Mouse (Mus musculus) forebrain, embryonic 11.5 days (tissue): ENCODE measurements around the gene Erbb2. TPM values are rescaled to one million over a fixed set of nuclear protein-coding genes. Genes with fewer than 3 reads are reported as not detected.

Experiments
- ATAC-seq: fragments of 200-750 bp; cut with Nextera tagmentation; replicated peaks from 2 replicates; pipeline ENCODE4 v1.8.0; 2017; ENCODE audit warnings: moderate TSS enrichment; ENCODE audit not compliant: low FRiP score
- DNase-seq: peaks from one replicate; pipeline ENCODE4 v3.0.0-alpha.2; 2017; ENCODE audit warnings: low spot score
- H3K27ac ChIP-seq: fragments of 300-500 bp; sonication (generic); 2 replicates; pipeline ENCODE4 v1.5.1; 2014; ENCODE audit warnings: low read depth, low read length
- H3K27me3 ChIP-seq: fragments of 300-500 bp; sonication (generic); 2 replicates; pipeline ENCODE4 v1.6.1; 2014; ENCODE audit warnings: mild to moderate bottlenecking, low read length, mixed read lengths; ENCODE audit not compliant: control insufficient read depth, insufficient read depth
- H3K36me3 ChIP-seq: fragments of 300-500 bp; sonication (generic); 2 replicates; pipeline ENCODE4 v1.6.1; 2014; ENCODE audit warnings: mild to moderate bottlenecking, low read length, moderate library complexity, mixed read lengths; ENCODE audit not compliant: control insufficient read depth, insufficient read depth
- H3K4me1 ChIP-seq: fragments of 300-500 bp; sonication (generic); replicated peaks from 2 replicates; pipeline ENCODE4 v1.6.1; 2014; ENCODE audit warnings: low read length, mixed read lengths; ENCODE audit not compliant: control insufficient read depth, insufficient read depth
- H3K4me2 ChIP-seq: fragments of 300-500 bp; sonication (generic); 2 replicates; pipeline ENCODE4 v1.6.1; 2014; ENCODE audit warnings: low read depth, mild to moderate bottlenecking, low read length, moderate library complexity, mixed read lengths; ENCODE audit not compliant: severe bottlenecking
- H3K4me3 ChIP-seq: fragments of 300-500 bp; sonication (generic); 2 replicates; pipeline ENCODE4 v1.5.1; 2014; ENCODE audit warnings: low read depth, low read length
- H3K9ac ChIP-seq: fragments of 300-500 bp; sonication (generic); 2 replicates; pipeline ENCODE4 v1.6.1; 2014; ENCODE audit warnings: low read length
- H3K9me3 ChIP-seq: fragments of 300-500 bp; sonication (generic); 2 replicates; pipeline ENCODE4 v1.6.1; 2016; ENCODE audit warnings: low read length, mixed read lengths; ENCODE audit not compliant: control insufficient read depth
- WGBS: fragments of 180-500 bp; shearing (Covaris S2); extraction: QIAGEN DNeasy Blood & Tissue Kit; methylation state at CpG from one replicate; pipeline ENCODE4 v1.1.7; 2014; 5-methylcytosine and 5-hydroxymethylcytosine counted together
- polyA plus RNA-seq: library from polyadenylated mRNA; unstranded; fragments of >200 nt; fragmentation: Nextera tagmentation; extraction: Ambion mirVana; gene quantifications from 2 replicates; pipeline ENCODE4 v1.2.1, GENCODE M21; 2014

Erbb2 gene
- polyA plus RNA-seq, 1 experiment from 2014 or later, result 19.7 TPM

- WGBS, result under 1% methylated on average over 40 of the region's 40 CpGs
- Histone ChIP-seq H3K27ac (peak within 1 kb of the TSS; percentile 98), H3K4me3 (peak within 1 kb of the TSS; percentile 69), H3K4me1 (0 out of 2 replicates have a peak, but pooled peaks cover 3% of the 10 kb centered on the region), H3K9me3 (no peaks in the 10 kb centered on the region), H3K4me2 (peak within 1 kb of the TSS; percentile 69), H3K9ac (peak within 1 kb of the TSS; percentile 87), H3K36me3 (no peaks in the 10 kb centered on the region), H3K27me3 (no peaks in the 10 kb centered on the region)
- peak; percentile 91 for ATAC-seq
- peak; percentile 92 for DNase-seq
These were observed 12.0 kb upstream of the Erbb2 start, which contains the start of gene Pgap3 for GRCm38 (mm10) chr11:98400161-98400726. Gene Pgap3 (minus strand): TSS chr11:98400490.

GRCm38 (mm10) chr11:98400816-98401215 is 11.5 kb upstream of the Erbb2 start:
- ATAC-seq (0 out of 2 replicates have a peak, but pooled peaks have one; percentile 13), DNase-seq (no peak)
- Histone ChIP-seq H3K27ac (peak overlapping the region; percentile 98; the same call in 1 of the 2 replicates), H3K4me3 (peak overlapping the region; percentile 69), H3K4me1 (0 out of 2 replicates have a peak, but pooled peaks cover 3% of the 10 kb centered on the region), H3K9me3 (no peaks in the 10 kb centered on the region), H3K9ac (peak overlapping the region; percentile 87), H3K4me2 (peak overlapping the region; percentile 69), H3K27me3 (no peaks in the 10 kb centered on the region), H3K36me3 (no peaks in the 10 kb centered on the region)
- WGBS, result 59% methylated on average over 3 of the region's 3 CpGs

- peaks cover 12% of the 10 kb centered on the region; the same call in 1 of the 2 replicates for H3K27me3 ChIP-seq
- DNase-seq, result no peak
- H3K27ac ChIP-seq, result no peak overlapping the region
- no peaks in the 10 kb centered on the region for H3K36me3 ChIP-seq
- no peak overlapping the region for H3K4me2 ChIP-seq
- H3K4me3 ChIP-seq, result no peak overlapping the region
- H3K9ac ChIP-seq, result no peak overlapping the region
- H3K9me3 ChIP-seq, result no peaks in the 10 kb centered on the region
- H3K4me1 ChIP-seq, result peaks cover 7% of the 10 kb centered on the region; the same call in 1 of the 2 replicates
- 77% methylated on average over 6 of the region's 6 CpGs for WGBS
- ATAC-seq, result no peak
These were observed 5.6 kb upstream of the Erbb2 start for GRCm38 (mm10) chr11:98406621-98407020.

GRCm38 (mm10) chr11:98408872-98409271 is 3.4 kb upstream of the Erbb2 start:
- ATAC-seq, result 0 out of 2 replicates have a peak, but pooled peaks have one; percentile 23
- Histone ChIP-seq H3K27me3 (peaks cover 13% of the 10 kb centered on the region; the same call in 1 of the 2 replicates), H3K4me2 (peak overlapping the region; percentile 31; the same call in 1 of the 2 replicates), H3K4me3 (no peak overlapping the region), H3K27ac (no peak overlapping the region), H3K4me1 (peaks cover 9% of the 10 kb centered on the region; the same call in 1 of the 2 replicates), H3K36me3 (no peaks in the 10 kb centered on the region), H3K9me3 (no peaks in the 10 kb centered on the region), H3K9ac (peak overlapping the region; percentile 33)
- DNase-seq, result no peak
- WGBS, result 66% methylated on average over 8 of the region's 8 CpGs

GRCm38 (mm10) chr11:98409341-98409822 is 2.9 kb upstream of the Erbb2 start:
- no peaks in the 10 kb centered on the region for H3K36me3 ChIP-seq
- peaks cover 9% of the 10 kb centered on the region; the same call in 1 of the 2 replicates for H3K4me1 ChIP-seq
- H3K27ac ChIP-seq, result no peak overlapping the region
- H3K4me3 ChIP-seq, result no peak overlapping the region
- H3K4me2 ChIP-seq, result peak overlapping the region; percentile 31; the same call in 1 of the 2 replicates
- peak; percentile 55; the same call in 1 of the 2 replicates for ATAC-seq
- no peaks in the 10 kb centered on the region for H3K9me3 ChIP-seq
- DNase-seq, result peak; percentile 70
- peaks cover 13% of the 10 kb centered on the region; the same call in 1 of the 2 replicates for H3K27me3 ChIP-seq
- H3K9ac ChIP-seq, result peak overlapping the region; percentile 33
- WGBS, result 6% methylated on average over 10 of the region's 10 CpGs

GRCm38 (mm10) chr11:98412797-98413301 is 579 bp downstream of the Erbb2 start:
- peaks cover 13% of the 10 kb centered on the region; the same call in 1 of the 2 replicates for H3K27me3 ChIP-seq
- H3K4me3 ChIP-seq, result peak overlapping the region; percentile 77
- no peaks in the 10 kb centered on the region for H3K9me3 ChIP-seq
- H3K27ac ChIP-seq, result peak overlapping the region; percentile 57; the same call in 1 of the 2 replicates
- peaks cover 9% of the 10 kb centered on the region; the same call in 1 of the 2 replicates for H3K4me1 ChIP-seq
- DNase-seq (peak; percentile 81), ATAC-seq (peak; percentile 47)
- peak overlapping the region; percentile 98 for H3K4me2 ChIP-seq
- H3K36me3 ChIP-seq, result no peaks in the 10 kb centered on the region
- WGBS, result under 1% methylated on average over 40 of the region's 40 CpGs
- peak overlapping the region; percentile 82 for H3K9ac ChIP-seq

- 30% methylated on average over 7 of the region's 7 CpGs for WGBS
- Histone ChIP-seq H3K4me2 (peak overlapping the region; percentile 98; the same call in 1 of the 2 replicates), H3K9me3 (no peaks in the 10 kb centered on the region), H3K27ac (no peak overlapping the region), H3K4me3 (peak overlapping the region; percentile 77; the same call in 1 of the 2 replicates), H3K9ac (no peak overlapping the region), H3K4me1 (peaks cover 9% of the 10 kb centered on the region; the same call in 1 of the 2 replicates), H3K36me3 (no peaks in the 10 kb centered on the region), H3K27me3 (peaks cover 13% of the 10 kb centered on the region; the same call in 1 of the 2 replicates)
- no peak for DNase-seq
- ATAC-seq, result no peak
These were observed 1.5 kb downstream of the Erbb2 start for GRCm38 (mm10) chr11:98413731-98414130.

- Histone ChIP-seq H3K27ac (no peak overlapping the region), H3K27me3 (peaks cover 13% of the 10 kb centered on the region; the same call in 1 of the 2 replicates), H3K4me3 (no peak overlapping the region), H3K36me3 (no peaks in the 10 kb centered on the region), H3K9ac (no peak overlapping the region), H3K4me2 (no peak overlapping the region), H3K9me3 (no peaks in the 10 kb centered on the region), H3K4me1 (peaks cover 7% of the 10 kb centered on the region; the same call in 1 of the 2 replicates)
- no peak for DNase-seq
- no peak for ATAC-seq
- WGBS, result 32% methylated on average over 2 of the region's 2 CpGs
These were observed 1.9 kb downstream of the Erbb2 start for GRCm38 (mm10) chr11:98414162-98414561.
